Mouse (Mus musculus): ENCODE measurements around the gene Sun3.

DNA sequence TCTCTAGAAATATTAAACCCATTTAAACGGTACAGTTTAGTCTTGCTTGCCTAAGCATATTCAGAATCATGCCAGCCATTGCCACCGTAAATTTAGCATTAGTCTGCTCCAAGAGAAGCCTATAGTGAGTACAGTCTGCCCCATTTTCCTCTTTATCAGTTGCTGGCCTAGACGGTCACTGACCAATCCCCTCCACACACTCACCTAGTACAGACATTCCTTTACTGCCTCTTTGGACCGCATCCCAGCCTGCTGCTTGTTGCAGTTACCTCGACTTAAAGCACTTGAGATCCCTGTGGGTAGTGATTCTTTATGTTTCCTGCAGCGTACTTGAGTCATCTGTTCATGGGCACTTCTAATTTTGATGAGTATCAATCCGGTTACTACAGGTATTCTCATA, 24.0 kb downstream of the Sun3 start:
- TF ChIP-seq CTCF (IDR thresholded peaks at IDR 0.05; ENCODE audit: low read depth) = no peak
- no peak for TF ChIP-seq EP300 (optimal IDR thresholded peaks at IDR 0.05)

Measured in stomach, postnatal 0 days (tissue).